Mouse (Mus musculus): ENCODE measurements around the gene Trim80.
"Not testable (repeated sequence)": the region's sequence is repeated elsewhere in the genome, so short reads cannot be mapped to it uniquely, and the experiment has no call there.

Trim80 gene

DNA sequence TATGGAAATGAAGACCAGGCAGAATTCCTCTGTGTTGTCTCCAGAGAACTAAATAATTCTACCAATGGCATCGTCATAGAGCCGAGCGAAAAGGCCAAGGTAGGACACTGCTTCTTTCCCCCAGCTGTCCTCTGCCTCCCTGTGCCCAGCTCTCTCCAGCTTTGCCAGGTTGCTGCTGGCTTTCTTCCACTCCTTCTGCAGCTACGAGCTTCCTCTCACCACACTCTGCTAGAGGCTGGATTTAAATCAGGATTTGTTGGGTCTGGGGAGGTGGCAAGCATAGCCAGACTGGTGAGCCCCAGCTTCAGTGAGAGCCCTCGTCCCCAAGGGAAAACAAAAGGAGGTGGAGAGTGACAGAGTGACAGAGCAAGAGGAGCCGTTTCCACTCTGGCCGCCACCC is 11.0 kb upstream of the Trim80 start:
- no peak for DNase-seq

DNA sequence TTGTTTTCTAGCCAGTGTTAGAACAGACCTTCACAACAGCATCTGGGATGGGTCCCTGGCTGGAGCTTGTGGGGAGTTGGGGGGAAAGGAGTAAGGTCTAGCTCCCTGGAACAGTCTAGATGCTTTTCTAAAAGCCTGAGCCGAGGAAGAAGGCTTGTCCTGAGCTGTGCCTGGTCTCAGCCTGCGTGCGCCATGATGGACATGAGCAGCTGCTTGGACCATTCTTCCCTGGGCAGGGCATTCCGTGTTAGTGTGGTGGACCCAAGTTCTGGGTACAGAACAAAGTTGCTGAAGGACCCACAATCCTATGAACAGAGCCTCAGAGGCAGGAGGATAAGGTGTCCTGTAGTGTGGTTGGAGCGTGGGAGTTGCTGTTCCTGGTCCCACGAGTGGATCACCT is 9.8 kb upstream of the Trim80 start:
- DNase-seq, result no peak

DNA sequence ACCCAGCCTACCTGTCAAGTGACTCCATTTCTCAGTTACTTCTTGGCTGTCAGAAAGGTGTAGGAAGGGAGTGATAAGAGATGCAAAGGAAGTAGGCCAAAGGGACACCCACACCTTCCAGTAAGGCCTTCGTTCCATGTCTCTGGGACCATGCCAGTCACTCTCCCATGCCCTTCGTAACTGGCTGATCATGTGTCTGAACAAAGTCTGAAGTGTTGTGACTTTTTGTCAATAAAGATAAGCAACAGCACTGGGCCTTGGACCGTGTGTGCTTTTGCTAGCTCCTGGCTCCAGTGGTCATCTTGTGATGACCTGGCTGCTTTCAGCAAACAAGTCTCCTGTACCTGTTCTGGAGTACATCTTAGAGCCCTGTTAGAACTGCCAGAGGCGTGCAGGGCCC is 7.5 kb upstream of the Trim80 start:
- DNase-seq, result no peak

DNA sequence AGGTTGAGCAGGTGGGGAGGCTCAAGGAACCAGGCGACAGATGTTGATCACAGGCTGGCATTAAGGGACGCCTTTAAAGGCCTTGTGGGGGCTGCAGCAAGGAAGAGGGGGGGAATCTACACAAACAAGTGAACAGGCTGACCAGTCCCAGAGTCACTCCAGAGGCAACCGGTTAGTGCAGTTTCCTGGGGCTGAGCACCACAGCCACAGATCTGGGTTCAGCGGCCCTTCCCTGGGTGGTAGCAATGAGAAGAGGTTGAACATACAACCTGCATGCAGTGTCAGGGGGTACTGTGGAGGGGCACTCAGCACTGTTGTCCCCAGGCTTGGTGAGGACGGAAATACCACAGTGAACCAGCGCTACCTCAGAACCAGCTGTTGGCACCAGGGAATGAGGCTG is 7.0 kb upstream of the Trim80 start:
- no peak for DNase-seq

DNA sequence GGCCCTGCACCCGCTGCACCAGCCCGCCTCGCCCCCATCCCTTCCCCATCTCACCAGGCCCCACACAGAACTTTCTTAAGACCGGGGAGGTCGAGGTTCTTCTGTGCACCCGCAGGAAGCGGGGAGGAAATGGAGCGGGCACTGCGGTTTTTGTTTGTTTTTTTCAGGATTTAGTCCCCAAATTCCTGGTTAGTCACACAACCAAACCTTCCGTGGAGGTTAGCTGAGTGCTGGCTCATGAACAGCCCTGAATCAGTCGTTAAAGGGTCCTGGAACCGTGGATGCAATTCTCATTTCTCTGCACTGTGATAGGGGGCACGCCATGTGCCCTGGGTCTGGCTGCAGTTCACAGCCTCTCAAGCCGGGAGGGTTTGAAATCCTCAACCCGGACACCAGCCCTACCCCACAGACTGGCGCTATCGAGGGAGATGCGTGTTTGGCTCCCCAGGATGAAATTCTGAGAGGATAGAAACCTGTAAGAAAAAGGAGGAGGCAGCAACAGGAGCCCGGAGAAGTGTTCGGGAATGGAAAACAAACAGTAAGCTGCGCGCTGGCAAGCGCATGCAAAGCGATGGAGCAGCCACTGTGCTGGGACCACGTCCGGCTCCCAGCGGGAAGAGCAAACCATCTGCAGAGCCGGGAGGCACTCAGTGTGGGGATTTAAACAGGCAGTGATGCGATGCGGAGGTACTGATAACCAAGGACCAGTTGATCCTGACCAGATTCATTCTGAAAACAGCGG is 4.6 kb upstream of the Trim80 start:
- no peak for DNase-seq

DNA sequence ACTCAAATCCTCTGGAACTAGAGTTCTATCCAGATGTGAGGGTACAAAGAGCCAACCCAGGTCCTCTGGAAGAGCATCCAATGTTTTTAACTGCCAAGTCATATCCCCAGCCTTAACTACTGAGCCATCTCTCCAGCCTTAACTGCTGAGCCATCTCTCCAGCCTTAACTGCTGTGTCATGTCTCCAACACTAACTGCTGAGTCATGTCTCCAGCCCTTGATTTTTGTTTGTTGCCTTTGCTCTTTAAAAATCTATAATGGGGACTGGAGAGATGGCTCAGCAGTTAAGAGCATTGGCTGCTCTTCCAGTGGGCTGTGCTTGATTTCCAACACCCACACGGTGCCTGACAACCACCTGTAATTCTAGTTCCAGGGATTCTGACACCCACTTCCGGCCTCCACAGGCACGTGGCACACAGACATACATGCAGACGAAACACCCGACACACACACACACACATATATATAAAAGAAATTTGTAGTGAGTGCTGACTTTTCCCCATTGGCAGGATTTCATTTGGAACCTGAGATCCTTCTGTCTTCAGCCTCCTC is 2.7 kb upstream of the Trim80 start:
- no peak for DNase-seq

DNA sequence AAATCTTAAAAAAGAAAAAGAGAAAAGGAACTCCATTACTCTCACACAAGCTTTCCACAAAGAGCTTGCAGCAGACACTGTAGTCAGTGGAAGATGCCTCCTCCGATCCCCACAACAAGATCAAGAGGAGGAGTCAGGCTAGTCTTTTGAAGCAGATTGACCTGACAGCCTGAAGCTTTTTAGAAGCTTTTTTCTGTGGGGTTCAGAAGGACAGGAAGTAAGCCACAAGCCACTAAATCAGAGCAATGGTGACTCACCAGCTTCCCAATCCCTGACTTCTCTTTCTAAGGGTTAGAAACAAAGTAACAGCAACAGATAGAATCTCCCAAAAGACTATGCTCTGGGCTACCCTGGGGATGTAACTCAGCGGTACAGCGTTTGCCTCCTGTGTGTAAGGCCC is 1.0 kb upstream of the Trim80 start:
- DNase-seq, result no peak

DNA sequence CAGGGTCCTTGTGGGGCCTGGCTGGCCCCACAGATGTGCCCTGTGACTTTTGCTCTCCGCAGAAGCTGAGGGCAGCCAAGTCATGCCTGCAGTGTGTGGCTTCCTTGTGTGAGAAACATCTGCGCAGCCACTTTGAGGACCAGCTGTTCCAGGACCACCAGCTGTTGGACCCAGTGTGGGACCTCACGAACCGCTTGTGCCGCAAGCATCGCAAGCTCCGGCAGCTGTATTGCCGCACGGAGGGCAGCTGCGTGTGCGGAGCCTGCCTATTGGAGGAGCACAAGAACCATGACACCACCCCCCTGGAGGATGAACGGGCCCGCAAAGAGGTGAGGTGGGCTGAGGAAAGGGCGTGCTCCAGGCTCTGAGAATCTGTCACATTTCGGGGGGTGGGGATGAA is 1.1 kb downstream of the Trim80 start:
- DNase-seq, result no peak

DNA sequence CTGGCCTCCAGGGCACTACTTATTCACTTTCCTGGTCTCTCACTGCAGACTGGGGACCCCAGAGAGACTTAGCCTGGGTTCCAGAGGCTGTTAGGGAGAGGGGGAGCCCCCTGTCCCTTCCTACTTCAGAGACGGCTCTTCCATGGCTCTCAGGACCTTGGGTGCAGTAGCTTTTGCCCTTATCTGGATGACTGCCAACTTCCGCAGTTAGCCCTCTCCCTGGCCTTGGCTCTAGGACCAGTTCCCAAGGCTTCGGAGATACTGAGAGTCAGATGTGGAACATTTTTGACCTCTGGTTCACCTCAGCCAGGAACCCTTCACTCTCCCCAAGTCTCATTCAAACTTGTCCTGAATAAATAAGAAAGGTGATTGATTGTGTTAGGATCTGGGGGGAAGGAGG is 6.6 kb downstream of the Trim80 start:
- no peak for DNase-seq

DNA sequence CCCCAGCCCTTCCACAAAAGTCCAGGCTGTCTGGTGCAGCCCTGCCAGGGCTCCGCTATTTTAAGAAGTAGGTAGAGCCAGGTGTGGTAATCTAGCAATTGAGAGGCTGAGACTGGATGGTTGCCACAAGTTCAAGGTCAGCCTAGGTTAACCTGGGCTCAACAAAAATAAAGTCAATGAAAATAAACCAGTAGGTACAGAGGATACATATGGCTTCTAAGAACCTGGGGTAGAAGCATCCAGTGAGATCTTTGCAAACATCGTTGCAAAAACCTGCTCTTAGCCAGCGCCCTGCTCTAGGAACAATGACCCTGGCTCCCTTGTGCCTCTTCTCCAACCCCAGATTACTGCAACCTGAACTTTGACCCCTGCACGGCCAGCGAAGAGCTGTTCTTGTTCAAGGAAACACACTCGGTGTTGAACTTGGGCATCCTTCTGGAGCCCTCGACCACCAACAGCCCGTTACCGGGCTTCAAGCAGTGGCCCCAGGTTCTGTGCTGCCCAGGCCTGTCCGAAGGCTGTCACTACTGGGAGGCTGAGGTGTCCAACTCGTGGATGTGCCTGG is 7.1 kb downstream of the Trim80 start:
- DNase-seq, result no peak

DNA sequence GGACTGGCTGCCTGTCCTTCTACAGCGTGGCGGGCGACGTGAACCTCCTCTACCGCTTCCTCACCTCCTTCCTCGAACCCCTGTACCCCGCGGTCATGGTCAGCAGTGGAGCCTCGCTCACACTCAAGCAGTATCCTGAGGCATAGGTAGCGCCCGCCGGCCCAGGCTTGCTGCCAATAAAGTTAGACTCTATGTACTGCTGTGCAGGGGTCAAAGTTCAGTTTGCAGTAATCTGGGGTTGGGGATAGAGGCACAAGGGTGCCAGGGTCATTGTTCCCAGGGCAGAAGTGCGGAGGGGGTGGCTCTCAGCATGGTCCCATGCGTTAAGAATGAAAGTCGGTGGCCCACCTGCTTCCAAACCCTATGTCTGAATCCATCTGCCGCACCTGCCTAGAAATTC is 7.7 kb downstream of the Trim80 start:
- peak; percentile 42 for DNase-seq

DNA sequence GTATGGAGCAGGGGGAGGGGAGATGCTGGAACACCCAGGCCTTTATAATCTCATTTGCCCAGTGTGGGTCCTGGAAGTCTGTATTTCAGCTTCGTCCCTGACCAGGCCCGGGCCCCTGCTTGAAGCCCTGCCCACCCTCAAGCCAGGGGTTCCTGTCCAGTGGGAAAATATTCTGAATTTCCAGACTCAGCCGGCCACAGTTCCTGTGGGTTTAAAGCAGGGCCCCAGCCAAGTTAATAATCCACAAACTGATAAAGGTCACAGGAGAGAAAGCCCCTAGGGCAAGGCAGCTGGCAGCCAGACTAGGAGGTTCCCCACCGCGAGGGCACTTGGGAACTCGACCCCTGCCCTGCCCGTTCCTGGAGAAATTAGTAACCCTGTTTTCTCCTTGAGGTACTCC is 8.7 kb downstream of the Trim80 start:
- peak; percentile 21 for DNase-seq

DNA sequence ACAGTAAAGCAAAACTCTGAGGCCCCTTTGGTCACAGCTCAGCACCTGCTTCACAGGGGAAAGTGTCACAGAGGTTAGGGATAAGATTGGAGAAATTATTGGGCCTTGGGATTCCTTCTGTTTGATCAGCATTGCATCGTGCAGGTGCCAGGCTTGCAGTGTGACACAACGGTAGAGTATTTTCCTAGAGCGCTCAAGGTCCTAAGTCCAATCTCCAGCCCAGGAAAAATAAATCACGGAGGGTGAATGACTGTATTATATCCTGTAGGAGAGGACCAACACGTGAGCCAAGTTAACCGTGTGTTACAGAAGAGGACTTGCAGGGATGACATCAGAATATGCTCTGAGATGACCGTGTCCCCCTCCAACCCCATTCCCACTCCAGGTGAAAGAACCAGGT is 9.8 kb downstream of the Trim80 start:
- no peak for DNase-seq

DNA sequence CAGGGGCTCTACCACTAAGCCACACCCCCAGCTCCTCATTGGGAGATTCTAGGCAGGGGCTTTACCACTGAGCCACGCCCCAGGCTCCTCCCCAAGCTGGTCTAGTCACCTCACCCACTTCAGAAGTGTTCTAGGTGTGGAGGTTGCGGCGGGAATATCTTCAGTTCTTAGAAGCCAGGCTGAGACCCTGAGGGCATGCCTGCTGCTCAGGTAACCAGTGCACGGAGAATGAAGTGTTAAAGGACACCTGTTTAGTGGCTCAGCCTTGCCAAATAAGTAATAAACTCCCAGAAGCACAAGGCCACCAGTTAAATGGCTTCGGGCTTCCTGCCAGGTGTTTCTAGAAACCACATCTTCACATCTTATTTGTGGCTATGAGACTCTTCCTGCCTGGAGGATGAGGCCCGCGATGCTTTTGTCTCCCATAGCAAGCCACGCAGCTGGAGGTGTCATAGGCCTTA is 11.5 kb downstream of the Trim80 start:
- DNase-seq, result no peak

DNA sequence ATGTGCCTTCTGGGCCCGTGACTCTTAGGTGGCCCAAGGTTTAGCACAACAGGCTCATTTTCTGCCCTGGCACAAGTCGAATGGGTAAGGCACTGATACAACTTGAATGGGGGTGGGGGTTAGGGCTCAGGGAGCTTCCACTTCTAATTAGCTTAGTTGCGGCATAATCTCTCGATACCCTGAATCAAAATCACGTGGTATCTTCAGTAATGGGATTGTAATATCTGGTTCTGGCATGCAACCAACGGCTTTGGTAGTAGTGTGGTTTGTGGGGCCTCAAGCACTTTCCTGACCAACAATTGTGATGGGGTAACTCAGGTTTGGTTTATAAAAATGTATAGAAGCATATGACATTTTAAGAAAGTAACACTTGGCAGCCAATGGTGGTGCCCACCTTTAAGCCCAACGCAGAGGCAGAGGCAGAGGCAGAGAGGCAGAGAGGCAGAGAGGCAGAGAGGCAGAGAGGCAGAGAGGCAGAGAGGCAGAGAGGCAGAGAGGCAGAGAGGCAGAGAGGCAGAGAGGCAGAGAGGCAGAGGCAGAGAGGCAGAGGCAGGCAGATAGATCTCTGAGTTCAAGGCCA is 12.0 kb downstream of the Trim80 start:
- DNase-seq, result no peak

DNA sequence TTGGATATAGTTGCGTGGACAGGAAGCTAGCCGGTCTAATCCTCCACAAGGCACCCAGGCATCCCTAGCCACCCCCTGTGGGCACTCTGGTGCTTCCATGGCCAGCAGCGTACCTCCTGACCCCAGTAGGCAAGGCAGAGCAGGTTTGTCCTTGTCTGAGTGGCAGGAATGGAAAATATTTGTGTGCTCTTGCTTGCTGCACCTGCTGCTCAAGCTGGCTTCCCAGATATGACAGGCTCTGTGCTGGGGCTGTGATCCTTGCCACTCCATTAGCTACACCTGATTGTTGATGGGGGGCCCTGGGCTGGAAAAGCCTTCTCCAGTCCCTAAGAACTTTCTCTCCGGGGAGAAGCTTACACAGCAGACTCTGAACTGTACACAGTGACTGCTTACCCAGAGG is 13.0 kb downstream of the Trim80 start:
- DNase-seq, result no peak

DNA sequence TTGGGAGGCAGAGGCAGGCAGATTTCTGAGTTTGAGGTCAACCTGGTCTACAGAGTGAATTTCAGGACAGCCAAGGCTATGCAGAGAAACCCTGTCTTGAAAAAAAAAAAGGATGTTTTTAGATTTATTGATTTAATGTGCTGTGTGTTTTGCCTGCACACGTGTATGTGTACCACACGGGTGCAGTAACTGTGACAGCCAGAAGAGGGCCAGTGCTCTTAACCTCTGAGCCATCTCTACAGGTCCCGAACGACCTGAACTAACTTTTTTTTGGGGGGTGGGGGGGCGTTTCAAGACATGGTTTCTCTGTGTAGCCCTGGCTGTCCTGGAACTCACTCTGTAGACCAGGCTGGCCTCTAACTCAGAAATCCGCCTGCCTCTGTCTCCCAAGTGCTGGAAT is 14.5 kb downstream of the Trim80 start:
- DNase-seq, result not testable (repeated sequence)

DNA sequence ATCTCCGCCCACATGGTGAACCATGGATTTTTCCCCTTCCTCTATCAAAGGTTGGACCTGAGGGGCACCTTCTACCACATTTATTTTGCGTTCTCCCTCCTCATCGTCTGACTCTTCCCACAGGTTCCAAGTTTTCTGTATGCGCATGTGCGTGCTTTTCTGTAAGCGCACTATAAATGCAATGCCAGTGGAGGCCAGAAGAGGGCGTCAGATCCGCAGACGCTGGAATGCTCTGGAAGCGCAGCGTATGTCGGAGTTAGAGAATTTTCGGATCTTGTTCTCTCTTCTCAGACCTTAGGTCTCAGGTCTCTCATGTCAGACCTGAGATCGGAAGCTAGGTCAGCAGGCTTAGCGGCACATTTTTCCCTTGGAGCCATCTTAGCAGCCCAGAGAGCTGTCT is 15.3 kb downstream of the Trim80 start:
- DNase-seq, result no peak

DNA sequence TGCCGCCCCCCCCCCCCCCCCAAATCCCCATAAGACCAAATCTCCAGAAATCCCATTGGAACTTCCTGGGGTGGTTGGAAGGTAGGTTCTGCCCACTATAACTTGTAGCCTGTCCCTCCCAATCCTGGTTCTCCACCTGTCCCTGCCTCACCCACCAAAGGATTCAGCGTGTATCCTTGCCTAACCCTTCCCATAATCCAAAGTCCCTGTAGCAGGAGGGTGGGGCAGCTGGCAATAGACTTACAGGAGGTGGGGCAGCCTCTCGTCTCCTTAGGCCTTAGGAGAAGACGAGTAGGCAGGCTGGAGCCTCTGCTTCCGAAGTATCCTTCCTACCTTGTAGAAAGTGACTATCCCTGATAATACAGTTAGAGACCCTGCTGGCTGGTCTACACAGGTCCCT is 15.8 kb downstream of the Trim80 start:
- no peak for DNase-seq

DNA sequence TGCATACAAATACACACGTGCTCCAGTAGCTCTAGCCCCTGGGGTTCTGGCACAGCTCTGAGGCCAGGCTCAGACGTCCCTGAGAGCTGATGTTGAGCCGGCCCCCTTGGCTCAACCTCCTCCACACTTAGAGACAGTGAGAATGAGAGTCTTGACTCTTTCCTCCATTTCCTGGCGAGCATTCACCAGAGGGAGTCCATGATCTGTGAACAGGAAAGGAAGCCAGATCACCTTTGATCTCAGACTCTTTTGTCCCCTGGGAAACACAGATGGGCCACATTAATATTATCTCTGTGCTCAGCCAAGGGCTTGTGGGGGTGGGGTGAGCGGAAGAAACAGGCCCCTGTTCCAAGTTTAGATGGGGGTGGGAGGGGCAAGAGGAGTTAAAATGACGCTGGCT is 17.1 kb downstream of the Trim80 start:
- no peak for DNase-seq

DNA sequence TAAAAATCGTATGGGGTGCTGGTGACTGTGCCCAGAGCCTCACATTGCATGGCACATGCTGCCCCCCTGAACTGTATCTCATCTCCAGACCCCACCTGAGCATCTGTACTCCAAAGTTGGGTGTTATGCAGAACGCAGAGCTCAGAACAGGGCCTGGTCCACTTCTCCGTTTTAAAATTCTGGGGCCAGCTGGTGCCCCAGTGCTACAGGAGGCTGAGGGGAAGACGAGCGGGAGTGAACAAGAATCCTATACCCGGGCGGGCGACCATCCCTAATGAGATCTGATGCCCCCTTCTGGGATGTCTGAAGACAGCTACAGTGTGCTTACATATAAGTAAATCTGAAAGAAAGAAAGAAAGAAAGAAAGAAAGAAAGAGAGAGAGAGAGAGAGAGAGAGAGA is 20.6 kb downstream of the Trim80 start:
- no peak for DNase-seq

DNA sequence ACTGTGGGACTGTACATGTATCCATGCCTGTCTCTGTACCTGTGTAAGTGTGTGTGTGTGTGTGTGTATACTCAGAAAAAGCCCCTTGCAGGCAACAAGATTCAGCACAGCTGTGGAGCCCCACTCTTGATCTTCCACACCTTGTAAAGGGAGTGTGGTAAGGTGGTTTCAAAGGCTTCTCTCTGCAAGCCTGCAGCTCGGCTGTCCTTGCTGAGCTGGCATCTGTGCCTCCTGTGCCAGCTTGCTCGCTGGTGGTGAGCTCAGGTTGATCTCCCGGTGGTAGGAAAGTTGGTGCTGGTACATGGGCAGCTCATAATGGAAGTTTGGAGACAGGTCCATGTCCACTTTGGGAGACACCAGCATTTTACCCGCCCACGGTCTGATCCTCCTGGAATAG is 21.5 kb downstream of the Trim80 start:
- DNase-seq, result no peak

DNA sequence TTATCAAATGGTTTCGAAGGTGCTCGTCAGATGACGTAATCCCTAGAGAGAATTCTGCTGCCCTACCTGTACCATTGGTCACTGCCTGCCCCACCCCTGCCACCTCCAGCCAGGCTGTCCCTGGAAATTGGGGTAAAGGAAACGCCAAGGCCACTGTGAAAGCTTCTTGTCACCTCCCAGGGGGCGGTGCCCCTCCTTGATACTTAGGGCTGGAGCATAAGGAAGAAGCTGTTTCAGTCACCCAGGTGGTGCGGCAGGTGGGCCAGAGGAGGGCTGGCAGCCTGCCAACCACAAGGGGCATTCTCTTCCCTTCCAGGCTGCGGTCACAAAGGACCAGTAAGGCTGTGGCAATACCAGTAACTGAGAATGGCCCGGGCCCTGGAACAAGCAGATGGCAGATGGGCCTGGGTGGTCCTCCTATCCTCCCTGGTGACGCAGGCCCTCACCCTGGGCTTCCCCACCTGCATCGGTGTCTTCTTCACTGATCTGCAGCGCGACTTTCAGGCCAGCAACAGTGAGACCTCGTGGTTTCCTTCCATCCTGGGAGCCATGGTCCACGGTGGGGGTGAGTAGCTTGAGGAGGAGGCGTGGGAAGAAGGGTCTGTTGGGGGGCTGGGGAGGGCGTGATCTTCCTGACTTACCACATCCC is 22.0 kb downstream of the Trim80 start, which contains the start of gene Slc16a5:
Gene Slc16a5 (plus strand): TSS at position 232 of the 649 bp plus-strand sequence.
- no peak for DNase-seq

DNA sequence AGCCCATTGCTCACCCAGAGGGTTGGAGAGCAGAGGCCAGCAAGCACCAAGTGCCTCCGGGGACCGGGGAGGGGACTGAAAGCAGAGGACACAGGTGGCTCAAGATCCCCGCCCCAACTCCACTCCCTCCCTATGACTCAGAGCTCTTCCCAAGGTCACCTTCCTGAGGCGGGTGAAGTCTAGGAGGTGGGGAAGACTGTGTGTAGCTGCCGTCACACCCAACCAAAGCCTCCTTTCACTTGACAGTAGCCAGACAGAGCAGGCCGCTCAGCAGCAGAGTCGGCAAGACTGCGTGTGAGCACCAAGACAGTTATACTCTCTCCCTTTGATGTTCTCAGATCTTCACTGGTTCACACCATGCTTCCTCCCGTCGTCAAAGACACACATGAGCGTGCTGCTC is 23.1 kb downstream of the Trim80 start:
- no peak for DNase-seq

All from liver (tissue).